In genomic region chr4:81178782-81179135, GRCm38 (mm10) we compare ENCODE assay signal across 8 mouse cellular contexts.
A peak's percentile ranks its signal among the peaks of the same experiment; 100 is the strongest.
DNase-seq lines count a peak whose midpoint lies in the region; ATAC-seq and TF ChIP-seq lines count a peak whose summit lies in the region.

No protein-coding gene starts in this region.

- WGBS in embryonic facial prominence, embryonic 14.5 days = 0% methylated on average over 12 of the region's 12 CpGs
- WGBS in heart, embryonic 10.5 days = under 1% methylated on average over 12 of the region's 12 CpGs
- under 1% methylated on average over 12 of the region's 12 CpGs for WGBS in kidney, embryonic 14.5 days
- 1% methylated on average over 12 of the region's 12 CpGs for WGBS in limb, embryonic 13.5 days
- under 1% methylated on average over 12 of the region's 12 CpGs for WGBS in midbrain, postnatal 0 days
- under 1% methylated on average over 12 of the region's 12 CpGs for WGBS in stomach, embryonic 16.5 days

- H3K36me3 ChIP-seq in embryonic facial prominence, embryonic 14.5 days (ENCODE audit: control insufficient read depth, insufficient read depth, low read length) = no peaks in the 10 kb centered on the region
- H3K36me3 ChIP-seq in heart, embryonic 10.5 days = no peaks in the 10 kb centered on the region
- no peaks in the 10 kb centered on the region for H3K36me3 ChIP-seq in kidney, embryonic 14.5 days (ENCODE audit: control insufficient read depth, insufficient read depth, low read length)
- H3K36me3 ChIP-seq in limb, embryonic 13.5 days = no peaks in the 10 kb centered on the region
- no peaks in the 10 kb centered on the region for H3K36me3 ChIP-seq in midbrain, postnatal 0 days (ENCODE audit: insufficient read depth, low read length)
- H3K36me3 ChIP-seq in stomach, embryonic 16.5 days (ENCODE audit: control insufficient read depth, insufficient read depth, low read length) = no peaks in the 10 kb centered on the region

- no peaks in the 10 kb centered on the region for H3K27me3 ChIP-seq in embryonic facial prominence, embryonic 14.5 days (replicated peaks; ENCODE audit: control insufficient read depth, insufficient read depth, low read length)
- H3K27me3 ChIP-seq in heart, embryonic 10.5 days (ENCODE audit: insufficient read depth, poor library complexity, severe bottlenecking) = no peaks in the 10 kb centered on the region
- H3K27me3 ChIP-seq in kidney, embryonic 14.5 days (ENCODE audit: control insufficient read depth, insufficient read depth, low read length) = no peaks in the 10 kb centered on the region
- H3K27me3 ChIP-seq in limb, embryonic 13.5 days = 0 out of 2 replicates have a peak, but pooled peaks cover 3% of the 10 kb centered on the region
- H3K27me3 ChIP-seq in midbrain, postnatal 0 days (ENCODE audit: insufficient read depth, low read length) = no peaks in the 10 kb centered on the region
- no peaks in the 10 kb centered on the region for H3K27me3 ChIP-seq in stomach, embryonic 16.5 days (ENCODE audit: control insufficient read depth, insufficient read depth, low read length)

- TF ChIP-seq CTCF in midbrain, postnatal 0 days (IDR thresholded peaks at IDR 0.05) = peak; percentile 98

- no peaks in the 10 kb centered on the region for H3K9me3 ChIP-seq in embryonic facial prominence, embryonic 14.5 days (ENCODE audit: control insufficient read depth, low read length)
- H3K9me3 ChIP-seq in heart, embryonic 10.5 days = no peaks in the 10 kb centered on the region
- H3K9me3 ChIP-seq in kidney, embryonic 14.5 days (ENCODE audit: control insufficient read depth, low read length) = no peaks in the 10 kb centered on the region
- no peaks in the 10 kb centered on the region for H3K9me3 ChIP-seq in limb, embryonic 13.5 days
- no peaks in the 10 kb centered on the region for H3K9me3 ChIP-seq in midbrain, postnatal 0 days (ENCODE audit: low read length)
- no peaks in the 10 kb centered on the region for H3K9me3 ChIP-seq in stomach, embryonic 16.5 days (replicated peaks; ENCODE audit: control insufficient read depth, low read length)

- no peak overlapping the region for H3K4me3 ChIP-seq in embryonic facial prominence, embryonic 14.5 days (ENCODE audit: low read depth, low read length)
- no peak overlapping the region for H3K4me3 ChIP-seq in heart, embryonic 10.5 days
- H3K4me3 ChIP-seq in kidney, embryonic 14.5 days (ENCODE audit: low read length) = no peak overlapping the region
- no peak overlapping the region for H3K4me3 ChIP-seq in limb, embryonic 13.5 days
- H3K4me3 ChIP-seq in midbrain, postnatal 0 days (ENCODE audit: low read depth, low read length) = no peak overlapping the region
- H3K4me3 ChIP-seq in stomach, embryonic 16.5 days (replicated peaks; ENCODE audit: low read length) = no peak overlapping the region

- H3K4me1 ChIP-seq in embryonic facial prominence, embryonic 14.5 days (ENCODE audit: control insufficient read depth, insufficient read depth, low read length) = 0 out of 2 replicates have a peak, but pooled peaks cover 5% of the 10 kb centered on the region
- peaks cover 10% of the 10 kb centered on the region for H3K4me1 ChIP-seq in heart, embryonic 10.5 days
- H3K4me1 ChIP-seq in kidney, embryonic 14.5 days (ENCODE audit: control insufficient read depth, insufficient read depth, low read length) = peaks cover 6% of the 10 kb centered on the region; the same call in 1 of the 2 replicates
- H3K4me1 ChIP-seq in limb, embryonic 13.5 days = peaks cover 10% of the 10 kb centered on the region; the same call in 1 of the 2 replicates
- H3K4me1 ChIP-seq in midbrain, postnatal 0 days (ENCODE audit: insufficient read depth, low read length) = 0 out of 2 replicates have a peak, but pooled peaks cover 3% of the 10 kb centered on the region
- H3K4me1 ChIP-seq in stomach, embryonic 16.5 days (ENCODE audit: control insufficient read depth, insufficient read depth, low read length) = peaks cover 7% of the 10 kb centered on the region; the same call in 1 of the 2 replicates

- H3K9ac ChIP-seq in embryonic facial prominence, embryonic 14.5 days (ENCODE audit: low read depth, low read length) = no peak overlapping the region
- no peak overlapping the region for H3K9ac ChIP-seq in kidney, embryonic 14.5 days (ENCODE audit: low read depth, low read length)
- H3K9ac ChIP-seq in limb, embryonic 13.5 days = peak overlapping the region; percentile 19; the same call in 1 of the 2 replicates
- H3K9ac ChIP-seq in midbrain, postnatal 0 days (replicated peaks; ENCODE audit: low read length, poor library complexity, severe bottlenecking) = no peak overlapping the region
- H3K9ac ChIP-seq in stomach, embryonic 16.5 days (ENCODE audit: low read length) = peak overlapping the region; percentile 27; the same call in 1 of the 2 replicates

- ATAC-seq in CD4-positive, CD25-positive, alpha-beta regulatory T cell, adult 4 months = no peak
- peak; percentile 94 for ATAC-seq in embryonic facial prominence, embryonic 14.5 days (ENCODE audit: low read depth)
- ATAC-seq in kidney, embryonic 14.5 days (ENCODE audit: low FRiP score, low TSS enrichment) = peak; percentile 96
- ATAC-seq in limb, embryonic 13.5 days (ENCODE audit: low FRiP score, low read depth) = peak; percentile 82; the same call in 1 of the 2 replicates
- ATAC-seq in midbrain, postnatal 0 days (ENCODE audit: low FRiP score) = peak; percentile 93
- peak; percentile 78 for ATAC-seq in stomach, embryonic 16.5 days (ENCODE audit: insufficient read depth, low FRiP score)

- DNase-seq in CD4-positive, CD25-positive, alpha-beta regulatory T cell, adult 2 months (ENCODE audit: low read depth, low spot score) = peak; percentile 3
- DNase-seq in embryonic facial prominence, embryonic 14.5 days (ENCODE audit: low spot score) = peak; percentile 96
- DNase-seq in heart, embryonic 10.5 days (ENCODE audit: low spot score) = peak; percentile 84
- peak; percentile 92 for DNase-seq in midbrain, postnatal 0 days (ENCODE audit: low spot score)

- no peak overlapping the region for H3K4me2 ChIP-seq in embryonic facial prominence, embryonic 14.5 days (ENCODE audit: low read depth, low read length)
- no peak overlapping the region for H3K4me2 ChIP-seq in kidney, embryonic 14.5 days (replicated peaks; ENCODE audit: low read depth, low read length)
- peak overlapping the region; percentile 36; the same call in 1 of the 2 replicates for H3K4me2 ChIP-seq in limb, embryonic 13.5 days (replicated peaks)
- H3K4me2 ChIP-seq in midbrain, postnatal 0 days (ENCODE audit: low read depth, low read length, poor library complexity, severe bottlenecking) = no peak overlapping the region
- H3K4me2 ChIP-seq in stomach, embryonic 16.5 days (ENCODE audit: low read depth, low read length) = 0 out of 2 replicates have a peak overlapping the region, but pooled peaks have one; percentile 22

- H3K27ac ChIP-seq in embryonic facial prominence, embryonic 14.5 days (replicated peaks; ENCODE audit: low read depth, low read length) = peak overlapping the region; percentile 30; the same call in 1 of the 2 replicates
- H3K27ac ChIP-seq in heart, embryonic 10.5 days = 0 out of 2 replicates have a peak overlapping the region, but pooled peaks have one; percentile 22
- peak overlapping the region; percentile 33; the same call in 1 of the 2 replicates for H3K27ac ChIP-seq in kidney, embryonic 14.5 days (ENCODE audit: low read depth, low read length)
- H3K27ac ChIP-seq in limb, embryonic 13.5 days = no peak overlapping the region
- H3K27ac ChIP-seq in midbrain, postnatal 0 days (ENCODE audit: low read depth, low read length) = no peak overlapping the region
- peak overlapping the region; percentile 25; the same call in 1 of the 2 replicates for H3K27ac ChIP-seq in stomach, embryonic 16.5 days (ENCODE audit: low read length)

Comparison
In these comparisons a context has a peak if more than half of its experiments do, and no peak if none do; other contexts are left out.
1. DNase-seq: peak in every context shown above with its lines; median percentile 96 in embryonic facial prominence, embryonic 14.5 days; 92 in midbrain, postnatal 0 days; 84 in heart, embryonic 10.5 days; 3 in CD4-positive, CD25-positive, alpha-beta regulatory T cell, adult 2 months.
2. H3K27ac ChIP-seq: peak in embryonic facial prominence, embryonic 14.5 days (single experiment), heart, embryonic 10.5 days (single experiment), kidney, embryonic 14.5 days (single experiment) and stomach, embryonic 16.5 days (single experiment); none in limb, embryonic 13.5 days (single experiment) and midbrain, postnatal 0 days (single experiment).
3. H3K4me2 ChIP-seq: peak in limb, embryonic 13.5 days (single experiment) and stomach, embryonic 16.5 days (single experiment); none in embryonic facial prominence, embryonic 14.5 days (single experiment), kidney, embryonic 14.5 days (single experiment) and midbrain, postnatal 0 days (single experiment).
4. H3K9ac ChIP-seq: peak in limb, embryonic 13.5 days (single experiment) and stomach, embryonic 16.5 days (single experiment); none in embryonic facial prominence, embryonic 14.5 days (single experiment), kidney, embryonic 14.5 days (single experiment) and midbrain, postnatal 0 days (single experiment).